Mouse (Mus musculus) adrenal gland, postnatal 25 days (tissue): ENCODE measurements at regions not wholly inside any gene's neighbourhood (a gene's known extent, or its start where the extent isn't known, plus 50 kb on each side); places are given as distances from the start of the nearest gene placed in this dataset.
A peak's percentile ranks its signal among the peaks of the same experiment; 100 is the strongest.

Experiments used
- DNase-seq: peaks from one replicate; pipeline ENCODE4 v3.0.0; 2021; ENCODE audit warnings: mixed read lengths

GRCm38 (mm10) chr2:131734740-131735378, 124.7 kb downstream of the Erv3 start:
- DNase-seq, result no peak

- DNase-seq, result no peak
Observed at GRCm38 (mm10) chr2:131726533-131726932, 133.0 kb downstream of the Erv3 start.

- peak; percentile 42 for DNase-seq
Observed at GRCm38 (mm10) chr2:131721631-131722545, 137.7 kb downstream of the Erv3 start.

GRCm38 (mm10) chr2:131717561-131717960, 142.0 kb downstream of the Erv3 start:
- no peak for DNase-seq

- DNase-seq, result no peak
Observed at GRCm38 (mm10) chr2:131716841-131717240, 142.7 kb downstream of the Erv3 start.

- no peak for DNase-seq
Observed at GRCm38 (mm10) chr2:131715381-131715780, 144.2 kb downstream of the Erv3 start.

GRCm38 (mm10) chr2:131711886-131712285, 147.7 kb downstream of the Erv3 start:
- no peak for DNase-seq

GRCm38 (mm10) chr2:131706565-131706964, 144.5 kb upstream of the Adra1d start:
- DNase-seq, result no peak

- DNase-seq, result no peak
Observed at GRCm38 (mm10) chr2:131704406-131704805, 142.3 kb upstream of the Adra1d start.

GRCm38 (mm10) chr2:131702146-131702545, 140.1 kb upstream of the Adra1d start:
- DNase-seq, result no peak

GRCm38 (mm10) chr2:131699798-131700197, 137.7 kb upstream of the Adra1d start:
- DNase-seq, result no peak

GRCm38 (mm10) chr2:131698008-131698965, 136.2 kb upstream of the Adra1d start:
- DNase-seq, result no peak

GRCm38 (mm10) chr2:131696307-131696706, 134.2 kb upstream of the Adra1d start:
- DNase-seq, result no peak

GRCm38 (mm10) chr2:131689996-131690395, 127.9 kb upstream of the Adra1d start:
- no peak for DNase-seq

GRCm38 (mm10) chr2:131688282-131688681, 126.2 kb upstream of the Adra1d start:
- DNase-seq, result no peak

- no peak for DNase-seq
Observed at GRCm38 (mm10) chr2:131687449-131687848, 125.4 kb upstream of the Adra1d start.

- peak; percentile 55 for DNase-seq
Observed at GRCm38 (mm10) chr2:131686748-131687147, 124.7 kb upstream of the Adra1d start.

GRCm38 (mm10) chr2:131685326-131685725, 123.2 kb upstream of the Adra1d start:
- no peak for DNase-seq

- DNase-seq, result no peak
Observed at GRCm38 (mm10) chr2:131683734-131684133, 121.7 kb upstream of the Adra1d start.

- DNase-seq, result no peak
Observed at GRCm38 (mm10) chr2:131678484-131678883, 116.4 kb upstream of the Adra1d start.

GRCm38 (mm10) chr2:131676736-131677135, 114.7 kb upstream of the Adra1d start:
- DNase-seq, result no peak

GRCm38 (mm10) chr2:131674872-131675271, 112.8 kb upstream of the Adra1d start:
- no peak for DNase-seq
